Mouse (Mus musculus) heart, adult 10 weeks (tissue): ENCODE data around the gene Egf. TPM values are rescaled to one million over a fixed set of nuclear protein-coding genes. Genes with fewer than 3 reads are reported as not detected.

Experiments
- polyA plus RNA-seq: library from polyadenylated mRNA; stranded (reverse); fragments of 350-450 nt; fragmentation: Illumina TruSeq; extraction: RNeasy Lipid Tissue Mini Kit (QIAGEN cat#74804); gene quantifications from one replicate; pipeline ENCODE4 v1.2.3, GENCODE M21; 2014; ENCODE audit warnings: low read depth, low replicate concordance

The Egf gene
- polyA plus RNA-seq, result 7.9 TPM

DNA sequence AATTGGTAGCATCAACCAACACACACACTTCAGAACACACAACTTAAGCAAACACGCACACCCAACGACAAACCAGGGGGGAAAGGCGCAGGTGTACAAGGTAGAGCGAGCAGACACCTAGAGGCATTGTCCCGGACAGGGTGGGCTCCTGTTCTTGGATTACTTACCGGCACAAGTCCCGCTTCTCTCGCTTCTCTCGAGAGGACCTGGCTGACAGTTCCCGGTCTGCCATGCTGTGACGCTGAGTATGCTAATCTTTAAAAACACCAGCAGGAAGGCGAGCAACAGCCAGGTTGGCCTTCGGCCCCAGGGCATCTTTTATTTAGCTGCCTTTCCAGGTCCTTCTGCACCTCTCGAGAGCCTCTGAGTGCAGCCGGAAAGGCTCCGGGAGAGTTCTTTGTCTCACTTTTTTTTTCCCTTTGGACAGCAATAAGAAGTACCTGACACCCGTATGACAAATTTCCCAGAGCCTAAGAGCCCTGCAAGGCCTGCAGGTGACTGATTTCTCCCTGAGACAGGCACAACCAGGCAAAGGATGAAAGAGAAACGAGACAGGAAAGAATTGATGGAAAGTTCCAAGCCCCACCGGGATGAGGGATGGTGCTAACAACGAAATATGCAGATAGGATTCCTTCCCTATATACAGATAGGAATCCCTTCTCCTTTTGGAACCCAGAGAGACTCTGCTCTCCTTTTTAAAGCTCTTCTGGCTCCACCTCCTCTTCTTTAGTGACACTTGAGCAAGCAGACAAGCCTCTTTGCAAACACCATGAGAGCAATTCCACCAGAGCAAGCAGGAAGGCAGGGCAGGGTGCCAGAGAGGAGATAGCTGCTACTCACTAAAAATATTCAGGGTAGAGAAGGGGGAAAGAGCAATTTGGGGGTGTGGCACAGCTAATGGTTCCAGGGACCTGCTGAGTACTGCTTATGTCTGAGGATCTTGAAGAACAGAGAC, at the start of gene Egf:
TSS of gene Egf (minus strand) at position 667 of the 955 bp plus-strand sequence.

DNA sequence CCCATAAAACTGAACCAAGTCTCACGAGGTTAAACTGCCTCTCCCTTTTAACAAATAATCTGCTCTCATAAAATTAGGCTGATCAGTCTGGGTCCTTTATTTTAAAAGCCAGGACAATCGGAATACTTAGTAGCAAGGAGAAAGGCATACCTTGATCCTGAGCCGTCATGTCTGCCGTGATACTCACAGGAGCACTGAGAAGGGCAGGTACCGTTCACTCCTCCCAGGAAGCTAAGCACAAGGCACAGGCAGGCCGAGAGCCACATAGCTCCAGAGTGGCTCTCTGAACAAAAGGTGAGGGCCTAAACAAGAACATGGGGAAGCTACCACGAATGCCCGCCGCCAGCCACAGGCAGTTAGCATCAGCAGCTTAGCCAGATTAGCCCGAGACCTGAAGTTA, 48.6 kb upstream of the Egf start, which contains the start of gene Lrit3:
TSS of gene Lrit3 (minus strand) at position 266 of the 400 bp plus-strand sequence.

Other genes starting within 250 kb of the Egf start
- 1.4 TPM for gene Elovl6, start 223.0 kb downstream of the Egf start, polyA plus RNA-seq
- gene Lrit3, start 48.7 kb upstream of the Egf start, polyA plus RNA-seq, result not detected
- gene Rrh, start 67.3 kb upstream of the Egf start, polyA plus RNA-seq, result not detected
- 20.3 TPM for gene Gar1, start 76.1 kb upstream of the Egf start, polyA plus RNA-seq
- gene Cfi, start 80.6 kb upstream of the Egf start, polyA plus RNA-seq, result 0.50 TPM
- gene Pla2g12a, start 123.3 kb upstream of the Egf start, polyA plus RNA-seq, result 65.2 TPM
- 14.2 TPM for gene Casp6, start 146.1 kb upstream of the Egf start, polyA plus RNA-seq
- 4.5 TPM for gene Mcub, start 214.9 kb upstream of the Egf start, polyA plus RNA-seq